Mouse (Mus musculus) liver, postnatal 0 days (tissue): ENCODE measurements at regions not wholly inside any gene's neighbourhood (a gene's known extent, or its start where the extent isn't known, plus 50 kb on each side); places are given as distances from the start of the nearest gene placed in this dataset.

Source experiments
- CTCF ChIP-seq: sonication (generic); IDR thresholded peaks from 2 replicates; pipeline ENCODE4 v1.5.1; 2016; ENCODE audit warnings: antibody characterized with exemption, low read depth
- EP300 ChIP-seq: IDR thresholded peaks from 2 replicates; pipeline ENCODE4 v1.6.1; 2016; ENCODE audit warnings: antibody characterized with exemption, low read depth, mild to moderate bottlenecking

- TF ChIP-seq CTCF: no peak
- TF ChIP-seq EP300: no peak
Observed at GRCm38 (mm10) chr8:54014096-54014495, 63.3 kb upstream of the Vegfc start.
